Mouse (Mus musculus): Measurements from ENCODE around the gene Cbr2. TPM values are rescaled to one million over a fixed set of nuclear protein-coding genes. Genes with fewer than 3 reads are reported as not detected.
"Not testable (repeated sequence)": the region's sequence is repeated elsewhere in the genome, so short reads cannot be mapped to it uniquely, and the experiment has no call there.

Cbr2 gene
- total RNA-seq (2022): 1 to 10 TPM in 3 of 4 experiments, under 1 TPM in 1; 0.99 to 2.7 (median 1.9) TPM

DNA sequence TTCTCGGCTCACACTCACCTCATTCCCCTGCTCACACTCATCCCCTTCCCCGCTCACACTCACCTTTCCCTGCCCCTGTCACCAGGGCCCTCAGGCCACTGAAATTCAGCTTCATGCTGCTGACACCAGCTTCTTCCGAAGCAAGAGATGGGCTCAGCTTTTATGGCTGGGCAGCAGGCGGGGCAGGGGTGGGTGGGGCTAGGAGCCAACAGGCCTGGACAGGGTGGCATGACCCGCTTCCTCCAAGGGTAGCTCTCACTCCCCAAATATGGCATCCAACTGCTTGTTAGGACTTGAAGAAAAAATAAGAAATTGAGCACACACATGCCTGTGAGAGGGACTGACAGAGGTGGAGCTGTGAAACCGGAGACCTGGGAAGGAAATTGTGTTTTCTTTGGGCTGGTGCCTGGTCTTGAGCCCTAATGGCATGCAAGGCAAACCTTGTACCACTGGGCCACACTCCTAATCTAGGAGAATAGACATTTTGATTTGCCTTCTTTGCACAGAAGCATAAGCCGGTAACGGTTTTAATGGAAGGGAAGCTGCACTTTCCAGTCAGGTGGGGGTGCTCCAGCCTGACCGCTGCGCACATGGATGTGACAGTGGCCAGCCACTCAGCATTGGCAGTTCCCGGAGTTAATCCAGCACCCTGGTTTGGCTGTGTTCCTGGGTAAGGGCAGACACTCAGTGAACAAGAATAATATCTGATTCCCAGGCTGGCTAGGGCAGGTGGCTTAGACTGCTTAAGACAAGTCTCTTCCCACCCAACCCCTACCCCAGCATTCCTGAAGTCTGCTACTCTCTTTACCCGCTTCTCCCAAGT lies at the start of gene Cbr2:
Gene Cbr2, minus strand, starts transcription at position 257 of the 823 bp plus-strand sequence.
- no peak for DNase-seq (ENCODE audit: low spot score in 2 of 2)

GRCm38 (mm10) chr11:120781361-120781760 lies 49.4 kb upstream of the Cbr2 start:
- not testable (repeated sequence) for DNase-seq (ENCODE audit: low spot score in 2 of 2)

- no peak for DNase-seq (ENCODE audit: low spot score in 2 of 2)
Observed at GRCm38 (mm10) chr11:120779876-120780275, 48.0 kb upstream of the Cbr2 start.

DNA sequence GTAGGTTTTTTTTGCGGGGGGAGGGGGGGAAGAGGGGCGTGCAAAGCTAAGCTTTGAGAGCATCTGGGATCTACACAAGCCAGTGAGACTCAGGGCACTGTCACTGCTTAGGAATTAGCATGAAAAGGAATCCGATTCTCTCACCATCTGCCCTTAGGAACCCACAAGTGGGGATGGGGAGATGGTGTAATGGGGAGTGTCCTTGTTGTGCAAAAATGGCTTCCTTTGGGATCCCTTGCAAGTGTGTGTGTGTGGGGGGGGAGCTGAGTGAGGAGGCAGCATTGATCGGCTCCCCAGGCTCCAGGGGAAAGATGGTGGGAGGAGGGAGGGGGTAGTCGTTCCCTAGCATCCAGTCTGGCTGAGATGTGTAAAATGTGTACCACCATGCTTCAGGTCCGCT lies 45.2 kb upstream of the Cbr2 start:
- no peak for DNase-seq (ENCODE audit: low spot score in 2 of 2)

DNA sequence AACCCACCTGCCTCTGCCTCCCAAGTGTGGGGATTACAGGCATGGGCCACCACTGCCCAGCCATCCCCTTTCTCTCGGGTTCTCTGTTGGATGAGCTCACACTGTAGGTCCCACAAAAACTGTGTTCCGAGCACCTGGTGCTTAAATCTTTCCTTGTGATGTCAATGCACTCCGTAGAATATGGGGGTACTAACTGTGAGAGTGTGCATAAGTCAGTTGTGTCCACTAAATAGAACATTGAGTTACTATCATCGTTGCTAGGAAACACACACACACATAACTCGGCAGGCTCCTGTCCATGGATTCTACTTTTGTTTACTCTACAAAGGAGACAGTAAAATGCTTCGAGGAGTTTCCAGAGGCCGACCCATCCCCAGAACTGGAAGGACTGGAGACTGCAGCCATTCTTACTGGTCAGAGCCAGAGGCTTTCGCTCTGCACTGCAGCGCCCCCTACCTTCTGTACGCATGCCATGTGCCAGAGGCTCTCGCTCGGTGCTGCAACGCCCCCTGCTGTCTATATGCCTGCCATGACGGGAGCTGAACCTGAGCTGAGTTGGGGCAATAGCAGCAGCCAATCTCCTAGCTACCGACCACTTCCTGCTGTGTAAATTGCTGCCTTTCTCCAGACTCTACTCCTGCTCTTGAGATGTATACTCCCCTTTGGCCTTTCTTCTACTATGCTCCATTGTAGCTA lies 44.0 kb upstream of the Cbr2 start:
- DNase-seq (ENCODE audit: low spot score in 2 of 2): peak; percentile 68 to 85

GRCm38 (mm10) chr11:120773463-120774190 lies 41.7 kb upstream of the Cbr2 start:
- no peak for DNase-seq (ENCODE audit: low spot score in 2 of 2)

DNA sequence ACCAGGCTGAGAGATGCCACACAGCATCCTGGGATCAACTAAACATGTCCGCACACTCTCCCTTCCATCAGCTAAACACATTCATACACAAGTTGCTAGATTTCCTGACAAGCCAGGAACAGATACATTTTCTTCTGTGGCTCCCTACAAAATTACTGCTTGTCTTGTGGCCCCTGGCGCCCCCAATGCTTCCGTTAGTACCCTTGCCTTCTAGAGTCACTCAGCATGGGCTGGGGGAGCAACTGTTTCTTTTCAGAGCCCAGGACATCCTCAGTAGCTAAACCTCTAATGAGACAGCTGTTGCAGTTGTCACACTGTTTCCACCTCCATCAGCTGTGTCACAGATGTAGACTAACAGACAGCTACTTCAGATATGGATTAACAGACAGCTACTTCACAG lies 40.8 kb upstream of the Cbr2 start:
- DNase-seq (ENCODE audit: low spot score in 2 of 2): no peak

DNA sequence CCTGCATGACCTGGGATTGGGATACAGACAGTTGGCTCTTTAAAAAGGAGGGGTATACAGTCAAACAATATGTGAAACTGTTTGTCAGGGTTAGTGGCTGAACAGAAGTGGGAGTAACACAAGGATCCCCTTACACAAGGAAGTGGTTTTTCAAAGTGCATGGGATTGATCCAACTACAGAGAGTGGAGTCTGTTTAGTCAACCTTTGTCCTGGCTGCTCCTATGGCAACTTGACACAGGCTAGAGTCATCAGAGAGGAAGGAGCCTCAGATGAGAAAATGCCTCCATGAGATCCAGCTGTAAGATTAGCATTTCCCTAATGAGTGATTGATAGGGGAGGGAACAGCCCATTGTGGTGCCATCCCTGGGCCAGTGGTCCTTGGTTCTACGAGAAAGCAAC lies 36.3 kb upstream of the Cbr2 start:
- DNase-seq (ENCODE audit: low spot score in 2 of 2): no peak

DNA sequence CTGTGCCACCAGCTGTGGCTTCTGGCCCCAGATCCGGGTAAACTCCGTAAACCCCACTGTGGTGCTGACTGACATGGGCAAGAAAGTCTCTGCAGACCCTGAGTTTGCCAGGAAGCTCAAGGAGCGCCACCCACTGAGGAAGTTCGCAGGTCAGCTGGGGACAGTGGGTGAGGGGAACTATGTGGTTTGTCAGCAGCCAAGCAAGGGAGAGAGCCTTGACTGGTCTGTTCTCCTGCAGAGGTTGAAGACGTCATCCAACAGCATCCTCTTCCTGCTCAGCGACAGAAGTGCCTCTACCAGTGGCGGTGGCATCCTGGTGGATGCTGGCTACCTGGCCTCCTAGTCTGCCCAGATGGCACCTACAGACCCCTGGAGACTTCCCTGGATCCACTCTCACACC lies 35.1 kb upstream of the Cbr2 start:
- not testable (repeated sequence) for DNase-seq (ENCODE audit: low spot score in 2 of 2)

GRCm38 (mm10) chr11:120763121-120763999 lies 31.4 kb upstream of the Cbr2 start:
- not testable (repeated sequence) for DNase-seq (ENCODE audit: low spot score in 2 of 2)

DNA sequence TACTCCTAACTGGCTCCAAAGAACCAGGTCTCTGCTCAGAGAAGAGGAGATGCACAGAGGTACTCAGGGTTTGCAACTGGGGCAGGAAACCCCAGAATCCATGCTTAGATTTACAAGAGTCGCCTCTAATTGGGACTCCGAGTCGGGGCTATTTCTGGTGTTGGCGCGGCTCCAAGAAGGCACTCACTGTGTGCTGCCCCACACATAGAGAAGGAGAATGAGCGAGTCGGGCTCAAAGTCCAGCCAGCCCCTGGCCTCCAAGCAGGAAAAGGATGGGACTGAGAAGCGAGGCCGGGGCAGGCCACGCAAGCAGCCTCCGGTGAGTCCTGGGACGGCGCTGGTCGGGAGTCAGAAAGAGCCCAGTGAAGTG lies 30.7 kb upstream of the Cbr2 start, which contains the start of gene Hmga1b:
Gene Hmga1b, plus strand, starts transcription at position 123 of the 370 bp plus-strand sequence.
- not testable (repeated sequence) for DNase-seq (ENCODE audit: low spot score in 2 of 2)

GRCm38 (mm10) chr11:120761811-120762671 lies 30.1 kb upstream of the Cbr2 start:
- DNase-seq (ENCODE audit: low spot score in 2 of 2): no peak

DNA sequence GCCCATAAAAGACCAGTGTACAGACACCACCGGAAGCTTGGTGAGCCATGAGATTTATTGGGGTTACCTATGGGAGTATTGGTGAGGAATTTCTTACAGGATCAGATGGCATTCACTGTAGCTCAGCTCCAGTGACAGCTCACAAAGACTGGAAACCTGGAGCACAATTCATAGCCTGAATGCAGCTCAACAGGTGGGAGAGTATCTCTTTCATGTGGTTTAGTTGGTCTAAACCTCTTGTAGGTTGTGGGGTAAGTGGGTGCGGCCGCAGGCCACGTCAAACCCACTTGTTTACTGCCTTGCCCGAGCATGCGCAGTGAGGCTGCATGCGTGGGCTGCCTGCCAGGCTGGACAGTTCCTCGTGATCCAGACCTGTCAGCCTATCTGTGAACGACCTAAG lies 28.3 kb upstream of the Cbr2 start:
- DNase-seq (ENCODE audit: low spot score in 2 of 2): no peak

- no peak for DNase-seq (ENCODE audit: low spot score in 2 of 2)
Observed at GRCm38 (mm10) chr11:120751606-120752005, 19.7 kb upstream of the Cbr2 start.

DNA sequence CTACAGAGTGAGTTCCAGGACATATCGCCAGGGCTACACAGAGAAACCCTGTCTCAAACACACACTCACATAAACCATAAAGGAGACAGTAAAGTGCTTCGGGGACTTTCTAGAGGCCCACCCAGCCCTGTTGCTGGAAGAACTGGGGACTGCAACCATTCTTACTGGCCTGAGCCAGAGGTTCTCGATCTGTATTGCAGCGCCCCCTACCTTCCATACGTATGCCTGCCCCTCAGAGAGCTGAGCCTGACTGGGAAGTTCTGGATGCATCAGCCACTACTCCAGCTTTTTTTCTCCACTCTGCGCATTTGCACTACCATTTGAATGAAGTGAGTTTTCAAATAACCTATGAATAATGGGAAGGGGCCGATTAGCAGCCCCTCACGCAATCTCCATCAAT lies 17.5 kb upstream of the Cbr2 start:
- no peak for DNase-seq (ENCODE audit: low spot score in 2 of 2)

GRCm38 (mm10) chr11:120747974-120748373 lies 16.1 kb upstream of the Cbr2 start:
- DNase-seq (ENCODE audit: low spot score in 2 of 2): no peak

DNA sequence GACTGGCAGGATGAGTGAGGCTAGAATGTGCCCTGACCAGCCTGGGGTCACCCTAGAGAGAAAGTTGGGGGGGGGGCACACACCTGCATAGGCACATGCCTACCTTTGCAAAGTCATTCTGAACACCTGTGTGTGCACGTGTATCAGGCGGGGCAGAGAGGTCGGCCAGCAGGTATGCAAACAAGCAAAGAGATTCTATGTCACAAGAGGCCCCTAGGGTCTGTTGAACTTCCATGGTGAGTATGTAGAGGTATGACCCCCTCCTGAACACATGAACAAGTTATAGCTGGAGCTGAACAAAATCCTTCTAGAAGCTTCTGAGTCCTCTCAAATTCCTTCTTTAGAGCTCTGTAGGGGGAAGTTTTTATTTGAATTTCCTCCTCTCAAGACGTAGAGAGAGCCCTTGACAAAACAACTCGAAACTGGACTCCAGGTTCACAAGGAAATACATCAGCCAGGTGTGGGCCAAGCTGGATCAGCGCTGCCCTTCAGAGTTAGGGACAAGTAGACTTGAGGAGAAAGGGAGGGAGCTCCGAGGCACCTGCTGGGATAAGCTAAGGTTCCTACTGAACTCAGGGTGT lies 12.3 kb upstream of the Cbr2 start:
- DNase-seq (ENCODE audit: low spot score in 2 of 2): no peak

GRCm38 (mm10) chr11:120740981-120741380 lies 9.1 kb upstream of the Cbr2 start:
- DNase-seq (ENCODE audit: low spot score in 2 of 2): no peak

GRCm38 (mm10) chr11:120736424-120736823 lies 4.5 kb upstream of the Cbr2 start:
- no peak for DNase-seq (ENCODE audit: low spot score in 2 of 2)

DNA sequence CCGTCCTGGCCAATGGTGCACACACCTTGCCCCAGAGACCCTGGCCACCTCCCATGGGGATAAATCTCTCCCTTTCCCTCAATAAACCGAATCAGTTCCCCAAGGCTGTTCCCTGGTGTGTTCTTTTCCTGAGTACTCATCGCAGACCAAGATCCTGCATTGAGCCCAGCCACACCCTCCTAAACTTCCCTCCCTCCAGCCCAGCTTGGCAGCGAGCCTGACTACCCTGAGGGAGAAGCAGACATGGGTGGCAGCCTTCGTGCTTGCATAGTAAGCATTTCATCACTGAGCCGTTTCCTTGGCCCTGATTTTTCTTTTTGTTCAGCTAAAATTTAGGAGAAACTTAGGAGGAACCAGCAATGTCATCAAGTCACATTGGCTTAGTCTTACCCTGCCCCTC lies 1.6 kb upstream of the Cbr2 start:
- DNase-seq (ENCODE audit: low spot score in 2 of 2): no peak
